Mouse (Mus musculus) myocyte (in vitro differentiated cells): ENCODE data around the gene Cstf2.

Source experiments
- MAX ChIP-seq: IDR thresholded peaks from one replicate; pipeline ENCODE4 v1.6.1; 2011; ENCODE audit warnings: low read depth, mild to moderate bottlenecking, control low read depth
- MYOD1 ChIP-seq, 3 experiments: IDR thresholded peaks; one replicate each; pipeline ENCODE4 v1.6.1; 2011; ENCODE audit warnings: control low read depth in 2 of 3, low read depth in 2 of 3, mild to moderate bottlenecking in 2 of 3, moderate library complexity in 1 of 3; ENCODE audit not compliant: insufficient read length in 2 of 3, control insufficient read depth in 1 of 3
- POLR2A ChIP-seq: IDR thresholded peaks from one replicate; pipeline ENCODE4 v1.6.1; 2011; ENCODE audit warnings: low read depth, mild to moderate bottlenecking, control low read depth, moderate library complexity; ENCODE audit not compliant: insufficient read length
- TCF3 ChIP-seq: IDR thresholded peaks from one replicate; pipeline ENCODE4 v1.6.1; 2011; ENCODE audit warnings: low read depth, control low read depth; ENCODE audit not compliant: insufficient read length
- USF1 ChIP-seq: IDR thresholded peaks from one replicate; pipeline ENCODE4 v1.6.1; 2011; ENCODE audit warnings: low read depth, mild to moderate bottlenecking, control low read depth, moderate library complexity

- TF ChIP-seq POLR2A: no peak
- no peak for TF ChIP-seq TCF3
- no peak for TF ChIP-seq MYOD1 (IDR thresholded peaks at IDR 0.05; ENCODE audit: control insufficient read depth in 1 of 3, insufficient read length in 2 of 3, low read depth in 2 of 3)
- TF ChIP-seq USF1: no peak
- no peak for TF ChIP-seq MAX
Measured at GRCm38 (mm10) chrX:134102641-134103040, 43.7 kb downstream of the Cstf2 start.
